Mouse (Mus musculus): ENCODE data around the gene Slc26a9. TPM values are rescaled to one million over a fixed set of nuclear protein-coding genes. Genes with fewer than 3 reads are reported as not detected.

Gene Slc26a9
- polyA plus RNA-seq, 1 experiment from 2014 or later = 0.06 TPM

DNA sequence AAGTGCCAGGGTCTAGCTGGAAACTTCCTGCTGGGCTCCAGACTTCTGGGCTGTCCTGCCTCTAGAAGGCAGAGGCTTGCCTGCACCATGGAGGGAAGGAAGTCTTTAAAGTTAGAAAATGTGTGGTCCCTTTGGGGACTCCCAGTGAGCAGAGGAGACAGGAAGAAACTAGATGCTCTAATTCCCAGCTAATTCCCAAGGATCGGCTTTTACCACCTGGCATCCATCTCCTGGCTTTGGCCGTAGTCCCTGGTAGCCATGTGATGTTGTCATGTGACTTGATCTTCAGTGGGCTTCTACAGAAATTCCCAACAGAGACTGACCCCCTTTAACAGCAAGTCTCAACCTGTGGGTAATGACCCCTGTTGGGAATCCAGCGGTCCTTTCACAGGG, 16.6 kb downstream of the Slc26a9 start:
- WGBS = 86% methylated on average over 3 of the region's 3 CpGs
- H3K36me3 ChIP-seq (ENCODE audit: control insufficient read depth, insufficient read depth) = no peaks in the 10 kb centered on the region
- H3K27me3 ChIP-seq (replicated peaks; ENCODE audit: control insufficient read depth, insufficient read depth, low read length) = no peaks in the 10 kb centered on the region
- ATAC-seq = no peak
- no peak overlapping the region for H3K27ac ChIP-seq (ENCODE audit: low read length)
- no peaks in the 10 kb centered on the region for H3K9me3 ChIP-seq (ENCODE audit: control insufficient read depth, low read length)
- H3K9ac ChIP-seq (replicated peaks; ENCODE audit: low read depth, low read length) = no peak overlapping the region
- no peak overlapping the region for H3K4me2 ChIP-seq (ENCODE audit: low read length)
- no peak overlapping the region for H3K4me3 ChIP-seq (replicated peaks; ENCODE audit: low read length)
- peaks cover 5% of the 10 kb centered on the region; the same call in 1 of the 2 replicates for H3K4me1 ChIP-seq (replicated peaks; ENCODE audit: control insufficient read depth, insufficient read depth, low read length)

DNA sequence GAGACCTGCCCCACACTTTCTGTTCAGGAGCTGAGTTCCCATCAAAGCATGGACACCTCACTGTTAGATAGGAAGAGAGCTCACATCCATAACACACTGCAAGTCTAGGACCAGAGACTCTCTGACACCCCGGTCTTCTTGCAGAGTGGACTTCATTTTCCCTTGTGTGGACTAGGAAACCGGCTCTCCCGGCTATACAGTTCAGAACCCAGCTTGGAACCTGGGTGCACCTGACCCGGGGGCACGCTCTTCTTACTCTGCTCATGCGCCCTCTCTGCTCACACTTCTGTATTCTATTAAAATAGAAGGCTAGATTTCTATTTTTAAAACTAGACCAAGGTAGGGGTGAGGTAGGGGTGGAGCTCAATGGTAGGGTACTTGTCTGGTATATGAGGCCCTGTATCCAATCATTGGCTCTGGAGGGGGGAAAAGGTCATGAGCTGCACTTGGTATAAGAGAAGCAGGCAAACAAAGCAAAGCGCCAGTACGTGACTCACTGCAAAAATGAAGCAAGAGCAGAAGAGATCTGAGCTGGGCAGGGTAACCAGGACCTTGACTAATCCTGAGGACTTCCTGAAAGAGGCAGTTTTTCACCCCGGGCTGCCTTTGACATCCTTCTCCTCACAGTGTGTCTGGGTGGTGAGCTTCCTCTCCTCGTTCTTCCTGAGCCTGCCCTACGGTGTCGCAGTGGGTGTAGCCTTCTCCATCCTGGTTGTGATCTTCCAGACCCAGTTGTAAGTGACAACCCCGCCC, 17.4 kb downstream of the Slc26a9 start:
- Histone ChIP-seq H3K36me3 (ENCODE audit: control insufficient read depth, insufficient read depth) (no peaks in the 10 kb centered on the region), H3K4me1 (replicated peaks; ENCODE audit: control insufficient read depth, insufficient read depth, low read length) (peaks cover 6% of the 10 kb centered on the region; the same call in 1 of the 2 replicates), H3K27me3 (replicated peaks; ENCODE audit: control insufficient read depth, insufficient read depth, low read length) (no peaks in the 10 kb centered on the region), H3K9ac (replicated peaks; ENCODE audit: low read depth, low read length) (no peak overlapping the region), H3K9me3 (ENCODE audit: control insufficient read depth, low read length) (no peaks in the 10 kb centered on the region), H3K4me2 (ENCODE audit: low read length) (no peak overlapping the region), H3K4me3 (replicated peaks; ENCODE audit: low read length) (no peak overlapping the region), H3K27ac (ENCODE audit: low read length) (no peak overlapping the region)
- no peak for ATAC-seq
- 92% methylated on average over 13 of the region's 13 CpGs for WGBS

DNA sequence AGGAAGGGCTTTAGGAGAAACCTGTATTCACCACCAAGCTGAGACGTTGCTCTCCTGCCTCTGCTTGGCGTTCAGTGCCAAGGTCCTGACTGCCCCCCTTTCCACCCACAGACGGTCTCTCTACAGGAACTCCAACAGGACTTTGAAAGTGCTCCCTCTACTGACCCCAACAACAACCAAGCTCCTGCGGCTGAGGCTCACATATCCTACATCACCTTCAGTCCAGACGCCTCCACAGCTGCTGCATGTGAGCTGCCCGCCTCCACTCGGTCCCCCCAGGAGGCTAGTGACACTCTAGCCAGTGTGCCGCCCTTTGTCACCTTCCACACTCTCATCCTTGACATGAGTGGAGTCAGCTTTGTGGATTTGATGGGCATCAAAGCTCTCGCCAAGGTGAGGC, 19.9 kb downstream of the Slc26a9 start:
- Histone ChIP-seq H3K4me3 (replicated peaks; ENCODE audit: low read length) (no peak overlapping the region), H3K9ac (replicated peaks; ENCODE audit: low read depth, low read length) (no peak overlapping the region), H3K9me3 (ENCODE audit: control insufficient read depth, low read length) (no peaks in the 10 kb centered on the region), H3K27me3 (replicated peaks; ENCODE audit: control insufficient read depth, insufficient read depth, low read length) (no peaks in the 10 kb centered on the region), H3K4me2 (ENCODE audit: low read length) (no peak overlapping the region), H3K4me1 (replicated peaks; ENCODE audit: control insufficient read depth, insufficient read depth, low read length) (peaks cover 10% of the 10 kb centered on the region; the same call in 1 of the 2 replicates), H3K27ac (ENCODE audit: low read length) (no peak overlapping the region), H3K36me3 (ENCODE audit: control insufficient read depth, insufficient read depth) (no peaks in the 10 kb centered on the region)
- 64% methylated on average over 9 of the region's 9 CpGs for WGBS
- ATAC-seq = no peak

DNA sequence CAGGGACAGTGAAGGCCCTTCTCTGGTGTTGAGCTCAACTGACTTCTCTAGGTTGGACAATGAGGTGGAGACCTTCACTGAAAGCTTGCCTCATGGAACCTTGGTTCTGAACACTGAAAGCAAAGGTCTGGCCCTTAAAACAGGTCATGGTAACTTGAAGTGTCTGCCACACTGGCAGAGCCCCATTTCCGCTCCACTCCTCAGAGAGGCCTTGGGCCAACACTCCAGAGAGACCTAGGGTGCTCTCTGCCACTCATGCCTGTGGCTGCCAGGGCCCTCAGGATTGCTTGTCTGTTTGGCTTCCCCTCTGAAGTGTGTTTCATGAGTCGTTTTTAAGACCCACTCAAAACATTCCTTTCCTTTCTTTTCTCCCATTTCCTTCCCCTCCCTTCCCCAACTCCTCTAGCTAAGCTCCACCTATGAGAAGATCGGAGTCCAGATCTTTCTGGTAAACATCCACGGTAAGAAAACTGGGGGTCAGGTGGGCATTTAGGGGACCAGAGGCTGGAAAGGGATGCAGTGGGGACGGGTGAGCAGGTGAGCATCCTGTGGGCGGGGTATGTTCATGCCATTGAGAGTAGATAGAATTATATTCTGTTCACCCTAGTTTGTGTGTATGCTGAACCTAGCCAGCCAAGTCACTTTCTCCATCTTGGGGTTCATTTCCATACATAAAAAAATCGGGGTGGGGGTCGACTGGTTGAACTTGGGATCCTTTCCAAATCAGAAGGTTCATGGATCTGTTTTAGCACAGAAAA, 20.9 kb downstream of the Slc26a9 start:
- Histone ChIP-seq H3K9me3 (ENCODE audit: control insufficient read depth, low read length) (no peaks in the 10 kb centered on the region), H3K27ac (ENCODE audit: low read length) (no peak overlapping the region), H3K36me3 (ENCODE audit: control insufficient read depth, insufficient read depth) (no peaks in the 10 kb centered on the region), H3K27me3 (replicated peaks; ENCODE audit: control insufficient read depth, insufficient read depth, low read length) (no peaks in the 10 kb centered on the region), H3K4me1 (replicated peaks; ENCODE audit: control insufficient read depth, insufficient read depth, low read length) (peaks cover 8% of the 10 kb centered on the region), H3K4me2 (ENCODE audit: low read length) (no peak overlapping the region), H3K4me3 (replicated peaks; ENCODE audit: low read length) (no peak overlapping the region), H3K9ac (replicated peaks; ENCODE audit: low read depth, low read length) (no peak overlapping the region)
- WGBS = 63% methylated on average over 8 of the region's 8 CpGs
- ATAC-seq = no peak

DNA sequence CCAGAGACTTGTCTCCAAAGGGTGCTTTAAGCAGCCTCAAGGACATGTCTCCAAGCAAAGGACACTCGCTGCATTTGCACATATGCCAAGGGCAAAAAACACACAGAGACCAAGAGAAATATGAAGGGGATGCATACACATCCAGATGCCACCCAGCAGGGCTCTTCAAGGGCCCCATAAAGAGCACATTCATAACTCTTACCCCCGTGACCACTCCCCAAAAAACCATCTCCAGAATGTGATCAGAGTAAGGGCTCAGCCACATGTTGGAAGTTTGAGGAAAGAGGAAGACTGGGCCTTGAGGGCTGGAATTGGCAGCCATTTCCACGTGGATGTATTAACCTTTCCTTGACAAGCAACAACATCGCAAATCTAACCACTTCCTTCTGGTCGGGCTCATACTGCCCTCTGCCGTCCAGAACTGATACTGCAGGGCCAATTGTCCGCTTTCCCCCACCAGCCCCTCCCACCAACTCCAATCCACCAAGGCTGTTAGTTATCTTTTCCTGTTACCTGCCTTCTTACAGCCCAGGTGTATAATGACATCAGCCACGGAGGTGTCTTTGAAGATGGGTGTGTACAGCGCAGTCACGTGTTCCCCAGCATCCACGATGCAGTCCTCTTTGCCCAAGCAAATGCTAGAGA, 21.7 kb downstream of the Slc26a9 start:
- Histone ChIP-seq H3K4me2 (ENCODE audit: low read length) (no peak overlapping the region), H3K36me3 (ENCODE audit: control insufficient read depth, insufficient read depth) (no peaks in the 10 kb centered on the region), H3K27me3 (replicated peaks; ENCODE audit: control insufficient read depth, insufficient read depth, low read length) (no peaks in the 10 kb centered on the region), H3K9me3 (ENCODE audit: control insufficient read depth, low read length) (no peaks in the 10 kb centered on the region), H3K4me3 (replicated peaks; ENCODE audit: low read length) (no peak overlapping the region), H3K4me1 (replicated peaks; ENCODE audit: control insufficient read depth, insufficient read depth, low read length) (peaks cover 14% of the 10 kb centered on the region), H3K9ac (replicated peaks; ENCODE audit: low read depth, low read length) (no peak overlapping the region), H3K27ac (ENCODE audit: low read length) (no peak overlapping the region)
- 0 out of 2 replicates have a peak, but pooled peaks have one; percentile 30 for ATAC-seq
- 14% methylated on average over 11 of the region's 11 CpGs for WGBS

DNA sequence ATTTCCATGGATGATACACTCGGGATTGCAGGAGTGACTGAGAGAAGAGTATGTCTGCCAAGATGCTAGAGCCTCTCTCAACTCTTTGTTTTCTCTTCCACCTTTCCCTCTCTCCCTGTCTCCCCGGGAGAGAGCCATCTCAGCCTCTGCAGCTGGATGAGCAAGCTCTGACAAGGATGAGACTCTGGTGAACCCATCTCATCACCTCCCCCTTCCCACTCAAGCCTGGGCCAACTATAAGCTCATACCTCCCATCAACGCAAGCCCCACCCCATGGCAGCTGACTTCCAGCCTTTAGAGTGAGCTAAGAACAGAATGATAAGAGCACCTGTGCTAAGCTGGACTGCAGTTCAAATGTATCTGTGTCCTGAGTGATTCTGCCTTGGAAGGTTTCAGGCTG, 25.5 kb downstream of the Slc26a9 start:
- no peak overlapping the region for H3K4me3 ChIP-seq (replicated peaks; ENCODE audit: low read length)
- peaks cover 22% of the 10 kb centered on the region for H3K4me1 ChIP-seq (replicated peaks; ENCODE audit: control insufficient read depth, insufficient read depth, low read length)
- no peak for ATAC-seq
- no peak overlapping the region for H3K9ac ChIP-seq (replicated peaks; ENCODE audit: low read depth, low read length)
- H3K4me2 ChIP-seq (ENCODE audit: low read length) = no peak overlapping the region
- no peaks in the 10 kb centered on the region for H3K9me3 ChIP-seq (ENCODE audit: control insufficient read depth, low read length)
- WGBS = 74% methylated on average over 3 of the region's 3 CpGs
- H3K27ac ChIP-seq (ENCODE audit: low read length) = no peak overlapping the region
- no peaks in the 10 kb centered on the region for H3K27me3 ChIP-seq (replicated peaks; ENCODE audit: control insufficient read depth, insufficient read depth, low read length)
- H3K36me3 ChIP-seq (ENCODE audit: control insufficient read depth, insufficient read depth) = no peaks in the 10 kb centered on the region

DNA sequence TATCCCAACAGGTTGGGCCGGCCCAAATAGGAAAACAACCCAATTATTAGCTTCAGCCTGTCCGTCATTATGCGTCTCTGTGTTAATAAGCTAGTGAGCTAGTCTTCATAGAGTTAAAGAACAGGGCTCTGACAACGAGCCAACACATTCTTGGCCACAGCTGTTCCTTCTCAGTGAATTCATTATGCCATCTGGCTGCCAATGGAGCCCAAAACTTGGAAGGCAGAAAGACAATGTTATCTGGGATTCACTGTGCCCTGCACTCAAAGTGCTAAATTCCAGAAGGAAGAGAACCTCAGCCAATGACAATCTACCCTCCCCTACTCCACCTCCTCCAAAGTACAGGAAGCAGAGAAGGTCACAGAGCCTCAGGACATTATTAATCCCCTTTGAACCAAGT, 26.8 kb downstream of the Slc26a9 start:
- peaks cover 20% of the 10 kb centered on the region for H3K4me1 ChIP-seq (replicated peaks; ENCODE audit: control insufficient read depth, insufficient read depth, low read length)
- no peaks in the 10 kb centered on the region for H3K36me3 ChIP-seq (ENCODE audit: control insufficient read depth, insufficient read depth)
- no peak overlapping the region for H3K4me3 ChIP-seq (replicated peaks; ENCODE audit: low read length)
- no peaks in the 10 kb centered on the region for H3K9me3 ChIP-seq (ENCODE audit: control insufficient read depth, low read length)
- no peaks in the 10 kb centered on the region for H3K27me3 ChIP-seq (replicated peaks; ENCODE audit: control insufficient read depth, insufficient read depth, low read length)
- peak; percentile 93 for ATAC-seq
- H3K27ac ChIP-seq (ENCODE audit: low read length) = peak overlapping the region; percentile 65
- H3K9ac ChIP-seq (replicated peaks; ENCODE audit: low read depth, low read length) = no peak overlapping the region
- WGBS = 3% methylated on average over 4 of the region's 4 CpGs
- no peak overlapping the region for H3K4me2 ChIP-seq (ENCODE audit: low read length)

DNA sequence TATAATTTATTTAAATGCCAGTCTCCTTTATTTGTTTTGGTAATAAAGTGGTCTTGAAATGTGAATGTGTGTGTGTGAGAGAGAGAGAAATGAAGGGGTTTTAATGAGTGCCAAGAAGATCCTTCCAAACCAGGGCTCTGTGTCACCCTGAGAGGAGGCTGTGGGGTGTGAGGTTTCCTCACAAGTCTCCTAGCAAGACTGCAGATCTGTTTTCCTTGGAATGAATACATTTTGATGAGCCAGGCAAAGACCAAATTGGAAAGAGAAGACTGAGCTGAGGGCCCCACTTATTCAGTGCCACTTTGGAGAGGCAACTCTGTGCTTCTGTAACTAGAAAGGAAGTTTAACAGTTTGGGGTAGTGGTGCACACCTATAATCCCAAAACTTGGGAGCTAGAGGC, 27.6 kb downstream of the Slc26a9 start:
- no peaks in the 10 kb centered on the region for H3K27me3 ChIP-seq (replicated peaks; ENCODE audit: control insufficient read depth, insufficient read depth, low read length)
- H3K27ac ChIP-seq (ENCODE audit: low read length) = peak overlapping the region; percentile 8; the same call in 1 of the 2 replicates
- H3K9ac ChIP-seq (replicated peaks; ENCODE audit: low read depth, low read length) = no peak overlapping the region
- H3K36me3 ChIP-seq (ENCODE audit: control insufficient read depth, insufficient read depth) = no peaks in the 10 kb centered on the region
- no peak overlapping the region for H3K4me3 ChIP-seq (replicated peaks; ENCODE audit: low read length)
- H3K4me2 ChIP-seq (ENCODE audit: low read length) = no peak overlapping the region
- H3K4me1 ChIP-seq (replicated peaks; ENCODE audit: control insufficient read depth, insufficient read depth, low read length) = peaks cover 20% of the 10 kb centered on the region
- H3K9me3 ChIP-seq (ENCODE audit: control insufficient read depth, low read length) = no peaks in the 10 kb centered on the region
- no peak for ATAC-seq

DNA sequence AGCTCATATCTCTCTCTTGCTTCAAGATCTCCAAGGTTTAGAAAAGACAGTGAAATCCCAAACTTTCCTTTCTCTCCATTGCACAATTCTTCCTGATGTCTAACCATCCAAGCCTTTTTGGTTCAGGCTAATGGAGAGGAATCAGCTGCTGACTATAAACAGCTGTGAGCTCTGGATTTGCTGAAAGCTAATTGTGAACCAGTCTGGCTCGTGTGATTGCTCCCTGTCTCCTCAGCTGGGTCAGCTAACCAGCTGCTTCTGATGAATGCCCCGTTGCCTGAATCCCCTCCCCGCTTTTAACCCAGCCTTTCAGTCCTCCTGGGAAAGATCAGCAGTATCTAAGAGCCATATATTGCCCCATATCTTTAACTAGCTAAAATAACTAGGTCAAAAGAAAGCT, 50.8 kb downstream of the Slc26a9 start:
- WGBS = 22% methylated on average over 3 of the region's 3 CpGs
- peaks cover 8% of the 10 kb centered on the region for H3K4me1 ChIP-seq (replicated peaks; ENCODE audit: control insufficient read depth, insufficient read depth, low read length)
- no peaks in the 10 kb centered on the region for H3K27me3 ChIP-seq (replicated peaks; ENCODE audit: control insufficient read depth, insufficient read depth, low read length)
- peak; percentile 65 for ATAC-seq
- no peak overlapping the region for H3K27ac ChIP-seq (ENCODE audit: low read length)
- no peak overlapping the region for H3K4me2 ChIP-seq (ENCODE audit: low read length)
- H3K4me3 ChIP-seq (replicated peaks; ENCODE audit: low read length) = no peak overlapping the region
- H3K9ac ChIP-seq (replicated peaks; ENCODE audit: low read depth, low read length) = no peak overlapping the region
- no peaks in the 10 kb centered on the region for H3K36me3 ChIP-seq (ENCODE audit: control insufficient read depth, insufficient read depth)
- no peaks in the 10 kb centered on the region for H3K9me3 ChIP-seq (ENCODE audit: control insufficient read depth, low read length)

Measured in forebrain, embryonic 16.5 days (tissue).